Mouse (Mus musculus) left cerebral cortex, adult 18-20 months (tissue): ENCODE results near the gene Hist1h4d. TPM values are rescaled to one million over a fixed set of nuclear protein-coding genes. Genes with fewer than 3 reads are reported as not detected.

Experiments used
- microRNA-seq, 2 experiments: library from miRNA; unstranded; fragments of <30 nt; microRNA quantifications; one replicate each; pipeline ENCODE4 v1.2.0; 2021
- total RNA-seq, 2 experiments: library from RNA; stranded (reverse); gene quantifications; 2 replicates each; pipeline ENCODE4 v1.2.3; 2021

Gene Hist1h4d
- total RNA-seq, 2 experiments from 2014 or later = 166 to 191 TPM

Small RNAs within 50 kb of the gene (microRNA-seq; reads per million reads assigned to microRNA genes)
- gene Gm44297 (0 reads per million in 2 experiments), gene Gm44359 (0 reads per million in 2 experiments), gene Gm44394 (0 reads per million in 2 experiments)

Other genes starting within 250 kb of the Hist1h4d start
- 10 to 100 TPM; 29.5 to 31.7 TPM for gene Zfp322a, start 212.4 kb upstream of the Hist1h4d start, total RNA-seq
- 1 to 10 TPM; 9.0 to 9.5 TPM for gene Abt1, start 157.7 kb upstream of the Hist1h4d start, total RNA-seq
- not detected for gene Btn1a1, start 115.7 kb upstream of the Hist1h4d start, total RNA-seq
- gene Btn2a2, start 92.7 kb upstream of the Hist1h4d start, total RNA-seq = 1 to 10 TPM; 1.3 to 1.9 TPM
- 100 to 1,000 TPM; 329 to 333 TPM for gene Hist1h4h, start 50.5 kb upstream of the Hist1h4d start, total RNA-seq
- gene Hist1h2af, start 47.7 kb upstream of the Hist1h4d start, total RNA-seq = 1 to 10 TPM; 1.5 to 3.4 TPM
- gene Hist1h3g, start 46.2 kb upstream of the Hist1h4d start, total RNA-seq = 1 to 10 TPM; 3.1 to 3.5 TPM
- gene Hist1h2bh, start 38.2 kb upstream of the Hist1h4d start, total RNA-seq = under 1 TPM; 0.54 to 0.67 TPM
- gene Hist1h3f, start 37.5 kb upstream of the Hist1h4d start, total RNA-seq = 10 to 100 TPM; 16.3 to 17.0 TPM
- gene Hist1h4f, start 29.9 kb upstream of the Hist1h4d start, total RNA-seq = 100 to 1,000 TPM; 168 to 177 TPM
- 1 to 10 TPM; 3.1 to 3.7 TPM for gene Hist1h1d, start 28.3 kb upstream of the Hist1h4d start, total RNA-seq
- gene Hist1h3e, start 19.2 kb upstream of the Hist1h4d start, total RNA-seq = 10 to 100 TPM; 47.4 to 48.5 TPM
- 1 to 10 TPM; 4.3 to 7.1 TPM for gene Hist1h2ae, start 10.4 kb upstream of the Hist1h4d start, total RNA-seq
- gene Hist1h2bg, start 10.2 kb upstream of the Hist1h4d start, total RNA-seq = 10 to 100 TPM; 61.6 to 70.8 TPM
- gene Hist1h2bf, start 7.4 kb upstream of the Hist1h4d start, total RNA-seq = 10 to 100 TPM; 14.7 to 26.1 TPM
- gene Hist1h2ad, start 7.2 kb upstream of the Hist1h4d start, total RNA-seq = 10 to 100 TPM in 1 of 2 experiments, 1 to 10 TPM in 1; 6.3 to 11.0 TPM
- 10 to 100 TPM in 1 of 2 experiments, 1 to 10 TPM in 1; 9.3 to 10.4 TPM for gene Hist1h3d, start 5.8 kb upstream of the Hist1h4d start, total RNA-seq
- 1 to 10 TPM; 7.9 TPM for gene Hist1h2be, start 39.5 kb downstream of the Hist1h4d start, total RNA-seq
- 10 to 100 TPM; 49.2 to 54.0 TPM for gene Hist1h1e, start 41.0 kb downstream of the Hist1h4d start, total RNA-seq
- gene Hist1h2ac, start 102.3 kb downstream of the Hist1h4d start, total RNA-seq = 1 to 10 TPM; 2.4 to 2.5 TPM
- gene Hist1h2bc, start 102.6 kb downstream of the Hist1h4d start, total RNA-seq = 10 to 100 TPM; 29.7 to 32.4 TPM
- gene Hist1h1t, start 114.2 kb downstream of the Hist1h4d start, total RNA-seq = not detected
- gene Hist1h4c, start 116.9 kb downstream of the Hist1h4d start, total RNA-seq = 100 to 1,000 TPM; 114 to 117 TPM
- gene Hfe, start 129.3 kb downstream of the Hist1h4d start, total RNA-seq = 1 to 10 TPM; 3.4 to 3.9 TPM
- gene Hist1h1c, start 157.2 kb downstream of the Hist1h4d start, total RNA-seq = 10 to 100 TPM; 55.8 to 61.1 TPM
- gene Hist1h3c, start 164.0 kb downstream of the Hist1h4d start, total RNA-seq = not detected
- 10 to 100 TPM; 17.8 to 19.6 TPM for gene Hist1h2bb, start 165.1 kb downstream of the Hist1h4d start, total RNA-seq
- 10 to 100 TPM; 17.2 to 22.5 TPM for gene Hist1h2ab, start 169.5 kb downstream of the Hist1h4d start, total RNA-seq
- 1 to 10 TPM; 4.3 to 9.9 TPM for gene Hist1h3b, start 170.7 kb downstream of the Hist1h4d start, total RNA-seq
- gene Hist1h4b, start 175.4 kb downstream of the Hist1h4d start, total RNA-seq = 10 to 100 TPM; 92.6 to 94.4 TPM
- 10 to 100 TPM; 64.4 to 74.0 TPM for gene Hist1h4a, start 179.6 kb downstream of the Hist1h4d start, total RNA-seq
- 10 to 100 TPM; 42.3 to 45.0 TPM for gene Hist1h3a, start 180.8 kb downstream of the Hist1h4d start, total RNA-seq
- 10 to 100 TPM; 24.9 to 25.2 TPM for gene Hist1h1a, start 182.1 kb downstream of the Hist1h4d start, total RNA-seq
- not detected for gene Trim38, start 188.3 kb downstream of the Hist1h4d start, total RNA-seq
- not detected for gene Slc17a2, start 225.4 kb downstream of the Hist1h4d start, total RNA-seq